Mouse (Mus musculus) T-helper 1 cell (primary cell): ENCODE measurements around the gene Ranbp9.
"Not testable (repeated sequence)": the region's sequence is repeated elsewhere in the genome, so short reads cannot be mapped to it uniquely, and the experiment has no call there.

Experiments used
- in situ Hi-C: fragments of 300-600 bp; cut with MboI, MseI; formaldehyde crosslinking; loops from one replicate; pipeline ENCODE4 v1.15.1; 2025; ENCODE audit warnings: high pct_unique_total_duplicates

Ranbp9 gene

DNA sequence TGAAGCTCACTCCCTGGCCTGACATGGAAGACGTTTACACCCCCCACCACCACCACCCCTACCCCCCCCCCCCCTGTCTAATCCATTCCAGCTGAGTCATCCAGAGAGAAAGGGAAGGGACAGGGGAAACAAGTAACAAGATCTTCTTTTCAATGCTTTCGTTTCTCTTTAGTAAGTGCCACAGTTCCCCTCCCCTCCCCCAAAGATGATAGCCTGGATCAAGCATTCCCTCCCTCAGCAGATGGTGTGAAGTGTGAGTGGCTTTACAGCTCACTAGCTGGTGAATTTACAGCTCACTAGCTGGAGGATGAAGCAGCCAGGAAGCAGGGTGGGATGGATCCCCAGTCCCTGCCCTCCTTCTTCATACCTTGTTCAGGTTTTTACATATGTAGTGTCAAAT is 15.6 kb upstream of the Ranbp9 start:
- in situ Hi-C loops, result no loop called here

DNA sequence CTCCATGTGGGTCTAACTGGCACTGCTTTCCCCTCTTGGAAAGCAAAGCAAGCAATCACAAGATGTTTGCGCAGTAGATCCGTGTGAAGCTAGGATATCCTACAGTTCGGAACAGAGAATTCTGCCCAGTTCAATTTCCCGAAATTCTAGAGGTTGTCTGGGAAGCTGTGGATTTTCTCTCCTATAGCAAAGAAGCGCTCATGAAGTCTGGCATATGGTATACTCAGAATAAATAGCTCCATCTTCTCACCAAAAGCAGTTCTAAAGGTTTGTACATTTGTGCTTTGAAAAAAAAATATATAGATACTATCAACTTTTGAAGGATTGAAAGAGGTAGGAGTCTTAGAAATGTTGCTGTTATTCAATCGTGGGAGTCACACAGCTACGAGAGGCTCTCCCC is 14.6 kb upstream of the Ranbp9 start:
- in situ Hi-C loops, result no loop called here

DNA sequence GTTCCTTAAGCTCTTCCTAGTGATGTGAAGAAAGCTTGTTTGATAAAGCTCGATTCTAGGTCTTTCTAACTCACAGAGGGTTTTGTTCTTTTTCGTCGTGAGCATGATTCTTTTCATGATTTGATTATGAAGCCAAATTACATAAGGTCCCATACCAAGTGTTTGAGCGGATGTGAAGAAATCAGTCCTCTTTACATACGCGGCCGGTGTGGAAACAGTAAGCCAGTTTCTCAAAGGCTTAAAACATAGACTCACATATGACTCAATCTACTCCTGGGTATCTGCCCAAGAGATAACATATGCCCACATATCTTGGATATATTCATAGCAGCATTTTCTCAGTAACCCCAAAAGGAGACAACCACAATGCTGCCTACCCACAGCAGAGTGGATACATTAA is 12.6 kb upstream of the Ranbp9 start:
- in situ Hi-C loops, result no loop called here

DNA sequence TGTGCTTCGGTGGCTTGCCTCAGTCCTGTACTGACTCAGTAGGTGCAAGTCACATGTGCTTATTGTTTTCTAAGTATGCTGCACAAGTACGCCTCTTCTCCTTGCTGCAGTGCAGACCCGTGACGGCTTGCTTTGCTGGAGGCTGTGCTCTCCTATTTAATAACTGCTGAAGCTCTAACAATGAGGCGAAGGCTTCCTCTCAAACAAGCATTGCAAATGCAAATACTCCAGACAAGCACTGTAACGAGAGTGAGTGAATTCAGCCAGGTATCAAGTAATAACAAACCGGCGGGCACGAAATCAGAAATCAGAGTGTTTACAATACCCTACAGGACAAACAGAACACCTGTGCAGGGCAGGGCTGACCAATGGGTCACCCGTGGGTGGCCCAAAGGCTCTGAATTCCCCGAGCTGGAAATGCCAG is 12.0 kb upstream of the Ranbp9 start:
- in situ Hi-C loops, result no loop called here

DNA sequence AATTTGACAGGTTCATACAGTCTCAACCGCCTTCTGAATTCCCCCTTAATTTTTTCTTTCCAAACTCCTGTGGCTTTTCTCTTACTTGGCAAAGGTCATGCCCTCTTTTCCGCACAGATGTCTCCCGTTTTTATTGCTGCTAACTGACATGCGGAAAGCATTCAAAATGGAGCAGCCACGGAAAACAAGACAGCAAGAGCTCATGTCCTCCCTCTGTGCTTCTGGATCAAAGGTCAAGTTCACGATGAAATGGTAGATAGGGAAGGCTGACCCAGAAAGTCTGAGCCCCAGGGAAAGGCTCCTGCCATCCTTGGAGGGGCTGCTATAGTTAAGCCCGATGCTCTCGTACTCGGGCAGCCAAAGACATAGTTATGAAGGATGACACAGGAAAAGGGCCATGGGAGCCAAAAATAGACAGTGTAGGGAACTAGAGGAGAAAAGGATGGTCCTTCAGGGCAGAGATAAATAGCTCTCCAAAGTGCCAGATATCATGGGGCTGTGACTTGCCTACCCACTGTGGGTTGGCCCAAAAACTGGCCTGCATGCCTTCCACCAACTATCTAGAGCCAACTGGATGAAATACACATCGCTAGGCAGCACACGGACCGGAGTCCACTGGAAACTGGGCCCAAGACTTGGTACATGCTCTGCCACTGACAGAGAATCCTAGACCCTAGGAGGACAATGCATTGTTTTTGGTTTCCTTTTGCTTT is 5.6 kb upstream of the Ranbp9 start:
- in situ Hi-C loops, result no loop called here

DNA sequence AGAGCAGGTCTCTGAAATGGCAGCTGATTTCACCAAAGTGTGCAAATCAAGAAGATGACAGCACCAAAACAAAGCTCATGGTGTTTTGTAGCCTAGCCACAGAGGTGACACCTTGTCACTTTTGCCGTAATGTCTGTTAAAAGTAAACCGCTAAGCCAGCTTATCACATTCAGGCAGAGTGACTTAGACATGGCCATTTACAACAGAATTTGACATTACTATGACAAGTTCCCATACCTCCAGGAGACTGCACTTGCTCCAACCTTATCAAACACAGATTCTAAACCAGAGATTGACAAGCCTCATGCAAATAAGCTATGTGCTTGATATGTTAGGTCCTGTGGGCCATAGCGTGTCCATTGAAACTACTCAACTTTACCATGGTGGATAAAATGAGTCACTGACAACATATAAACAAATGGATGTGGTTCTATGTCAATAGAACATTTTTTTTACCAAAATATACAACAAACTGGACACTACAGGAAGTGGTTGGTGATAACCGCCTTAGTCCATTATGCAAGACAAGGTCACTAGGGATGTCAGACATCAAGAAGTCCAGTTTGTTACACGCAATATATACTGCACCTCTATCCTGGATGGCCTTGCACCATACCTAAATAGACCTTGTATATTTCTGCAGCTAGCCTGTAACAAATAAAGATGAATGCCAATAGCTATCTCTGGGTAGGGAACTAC is 4.3 kb upstream of the Ranbp9 start:
- in situ Hi-C loops, result no loop called here

DNA sequence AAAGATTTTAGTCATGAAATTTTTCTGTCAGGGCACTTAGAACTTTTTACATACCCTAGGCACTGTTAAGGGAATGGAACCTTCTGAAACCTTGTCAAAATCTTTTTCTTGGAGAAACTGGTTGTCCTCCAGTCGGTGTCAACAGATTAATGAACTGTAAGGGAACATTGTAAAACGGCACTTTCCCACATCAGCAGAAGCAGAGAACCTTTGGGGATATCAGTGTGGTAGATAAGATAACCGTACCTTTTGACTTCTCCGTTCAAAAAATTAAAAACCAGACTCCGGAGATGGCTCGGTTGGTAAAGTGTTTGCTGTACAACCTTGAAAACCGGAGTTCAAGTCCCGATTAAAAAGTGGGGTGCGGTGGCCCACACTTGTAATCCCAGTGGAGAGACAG is 1.7 kb upstream of the Ranbp9 start:
- in situ Hi-C loops, result no loop called here

DNA sequence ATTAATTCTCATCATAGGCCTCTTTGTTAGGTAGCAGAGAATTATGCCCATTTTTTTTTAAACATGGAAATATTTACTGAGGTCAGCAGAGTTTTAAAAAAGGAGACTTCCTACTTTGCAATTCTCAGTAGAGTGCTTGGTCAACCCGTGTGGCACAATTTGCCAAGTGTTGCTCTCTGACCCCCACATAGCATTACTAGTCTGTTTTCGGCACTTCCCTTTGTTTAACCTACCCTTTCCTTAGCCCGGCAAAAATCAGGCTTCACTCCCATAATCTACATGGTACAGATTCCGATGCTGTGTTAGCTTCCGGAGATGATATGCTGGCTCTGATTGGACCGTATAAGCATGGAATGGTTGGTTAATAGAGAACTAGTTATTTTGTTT is 770 bp upstream of the Ranbp9 start:
- in situ Hi-C loops, result no loop called here

DNA sequence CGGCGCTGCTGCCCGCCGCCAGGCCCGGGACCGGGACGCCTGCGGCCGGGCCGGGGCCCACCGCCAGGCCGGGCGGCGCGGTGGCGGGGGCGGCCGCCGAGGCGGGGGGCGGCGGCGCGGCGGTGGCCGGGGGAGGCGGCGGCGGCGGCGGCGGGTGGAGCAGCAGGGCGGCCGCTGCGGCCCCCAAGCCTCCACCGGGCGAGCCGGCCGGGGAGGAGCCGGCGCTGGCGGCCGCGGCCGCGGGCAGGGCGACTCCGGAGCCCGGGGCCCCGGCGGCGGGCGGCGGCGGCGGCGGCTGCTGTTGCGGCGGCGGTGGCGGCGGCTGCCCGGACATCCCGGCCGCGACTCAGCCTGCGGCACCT is 506 bp downstream of the Ranbp9 start:
- in situ Hi-C loops, result no loop called here

DNA sequence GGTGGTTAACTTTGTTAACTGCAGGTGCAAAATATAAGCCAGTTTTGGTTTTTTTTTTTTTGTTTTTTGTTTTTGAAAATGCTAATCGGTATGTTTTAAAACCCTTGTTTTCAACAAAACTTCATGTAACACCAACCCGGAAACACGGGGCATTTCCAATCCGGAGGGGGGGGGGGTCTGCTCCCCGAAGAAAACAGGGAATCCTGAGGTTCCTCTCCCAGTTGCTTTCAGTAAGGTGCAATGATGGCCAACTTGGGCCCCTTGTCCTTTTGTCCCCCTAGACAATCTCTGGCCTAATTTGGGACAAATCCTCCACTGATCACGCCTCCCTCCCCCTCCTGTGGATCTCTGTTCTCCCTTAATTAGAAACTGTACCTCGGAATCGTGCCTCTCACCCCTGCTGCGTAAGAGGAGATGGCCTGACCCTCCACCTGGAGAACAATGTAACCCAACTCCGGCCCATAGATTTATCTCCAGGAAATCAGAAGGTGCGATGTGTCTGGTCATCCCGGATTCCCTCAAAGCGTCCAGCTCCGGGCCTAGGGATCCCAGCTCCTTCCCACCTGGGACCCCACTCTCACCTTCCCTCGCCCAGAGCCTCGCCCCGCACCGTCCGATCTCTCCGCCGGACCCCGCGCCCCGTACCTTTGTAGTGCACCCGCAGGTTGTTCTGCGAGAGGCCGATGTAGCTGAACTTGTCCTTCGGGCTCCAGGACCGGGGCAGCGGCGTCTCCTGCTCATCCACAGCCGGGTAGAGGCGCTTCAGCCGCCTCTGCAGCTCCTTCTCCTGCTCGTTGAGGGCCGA is 1.1 kb downstream of the Ranbp9 start:
- in situ Hi-C loops, result no loop called here

DNA sequence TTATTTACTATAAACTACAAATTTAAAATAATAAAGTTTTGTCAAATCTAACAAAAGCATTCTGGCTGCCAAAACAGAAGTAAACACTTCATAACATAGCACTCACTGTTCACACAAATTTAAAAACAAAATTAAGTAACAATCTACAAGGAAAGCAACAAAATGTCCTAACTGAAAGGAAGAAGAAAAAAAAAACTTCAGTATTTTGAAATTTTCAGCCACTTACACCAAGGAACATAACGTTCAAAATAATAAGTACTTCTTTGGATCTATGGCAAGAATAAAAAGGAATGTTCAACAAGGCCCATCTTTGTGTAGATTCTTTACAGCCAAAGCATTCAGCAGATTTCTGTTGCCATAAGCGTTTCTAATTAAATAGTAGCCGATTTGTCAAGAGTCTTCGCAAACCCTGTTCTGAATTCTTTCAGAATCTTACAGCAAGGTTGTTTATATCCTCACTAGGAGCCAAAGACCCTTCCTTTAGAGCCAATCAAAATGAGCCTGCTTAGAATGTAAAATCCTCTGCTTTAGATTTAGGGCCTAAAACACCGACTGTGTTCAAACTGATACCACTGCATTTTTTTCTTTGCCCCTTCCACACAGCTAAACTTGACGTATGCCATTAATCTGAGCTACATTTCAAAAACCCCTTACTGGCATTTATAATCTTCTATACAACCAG is 1.9 kb downstream of the Ranbp9 start:
- in situ Hi-C loops, result no loop called here

DNA sequence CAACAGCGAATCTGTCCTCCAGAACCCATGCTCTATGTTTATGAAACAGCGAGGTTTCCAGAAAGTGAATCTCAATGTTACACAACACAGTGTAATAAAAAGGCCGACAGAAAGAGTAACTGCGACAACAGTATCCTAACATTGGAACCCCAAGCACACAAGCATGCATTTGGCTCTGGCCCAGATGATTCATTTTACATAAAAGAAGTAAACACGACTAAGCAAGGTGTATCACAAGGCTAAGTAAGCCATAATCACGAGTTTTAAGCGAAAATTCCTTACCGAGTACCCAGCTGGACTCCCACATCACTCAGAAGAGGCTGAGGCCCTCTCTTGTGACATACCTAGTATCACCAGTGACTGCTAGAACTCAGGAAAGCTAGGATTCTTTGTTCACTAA is 2.5 kb downstream of the Ranbp9 start:
- in situ Hi-C loops, result no loop called here

DNA sequence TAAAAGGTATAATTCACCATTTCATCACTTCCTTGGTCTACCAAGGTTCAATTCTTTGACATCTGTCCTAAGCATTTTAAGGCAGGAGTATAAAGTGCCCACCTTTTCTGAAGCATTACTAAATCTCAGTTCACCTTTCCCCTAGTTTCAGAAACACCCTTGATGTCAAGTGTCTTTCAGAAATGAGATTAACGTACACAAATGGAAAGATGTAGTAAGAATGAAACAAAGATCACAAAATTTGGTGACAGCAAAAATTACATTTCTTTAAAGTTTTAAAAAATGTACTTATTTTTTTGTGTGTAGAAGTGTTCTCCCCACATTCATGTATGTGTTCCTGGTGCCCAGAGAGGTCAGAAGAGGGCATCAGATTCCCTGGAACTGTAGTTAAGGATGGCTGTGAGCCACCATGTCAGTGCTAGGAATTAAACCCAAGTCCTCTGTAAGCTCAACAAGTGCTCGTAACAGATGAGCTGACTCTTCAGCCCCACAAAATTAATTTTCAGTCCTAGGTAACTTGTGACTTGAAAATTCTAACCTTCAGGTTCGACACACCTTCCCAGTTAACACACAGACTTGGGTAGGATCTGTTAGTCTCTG is 3.9 kb downstream of the Ranbp9 start:
- in situ Hi-C loops, result no loop called here

DNA sequence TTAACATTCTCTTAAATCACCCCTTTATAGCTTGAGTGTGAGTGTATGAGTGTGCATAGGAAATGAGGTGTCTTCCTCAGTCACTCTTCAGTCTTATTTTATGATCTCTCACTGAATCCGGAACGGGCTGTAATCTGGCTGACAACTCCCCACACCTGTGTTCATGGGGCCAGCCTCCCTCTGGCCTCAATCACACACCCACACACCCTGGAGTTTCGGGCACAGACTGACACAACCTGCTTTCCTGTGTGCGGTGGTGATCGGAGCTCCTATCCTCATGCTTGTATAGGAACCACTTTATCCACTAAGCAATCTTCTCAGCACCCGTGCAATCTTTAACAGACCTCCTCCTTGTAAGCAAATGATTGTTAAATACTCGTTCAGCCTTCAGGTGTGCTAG is 4.9 kb downstream of the Ranbp9 start:
- in situ Hi-C loops, result no loop called here

DNA sequence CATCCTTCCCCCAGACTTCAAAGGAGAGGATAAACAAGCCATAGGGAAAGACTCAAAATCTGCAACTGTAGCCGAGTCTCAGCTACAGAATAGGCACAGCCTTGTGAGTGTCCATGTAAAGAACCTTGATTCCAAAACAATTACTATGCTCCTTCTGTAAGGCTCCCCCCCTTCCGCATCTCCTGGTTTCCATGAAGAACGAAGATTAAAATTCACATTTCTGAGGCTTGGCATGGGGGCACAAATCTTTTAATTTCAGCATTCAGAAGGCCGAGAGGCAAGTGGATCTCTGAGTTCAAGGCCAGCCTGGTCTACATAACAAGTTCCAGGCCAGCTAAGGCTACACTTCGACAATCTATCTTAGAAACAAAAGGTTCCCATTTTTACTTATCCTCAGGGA is 6.4 kb downstream of the Ranbp9 start:
- in situ Hi-C loops, result no loop called here

DNA sequence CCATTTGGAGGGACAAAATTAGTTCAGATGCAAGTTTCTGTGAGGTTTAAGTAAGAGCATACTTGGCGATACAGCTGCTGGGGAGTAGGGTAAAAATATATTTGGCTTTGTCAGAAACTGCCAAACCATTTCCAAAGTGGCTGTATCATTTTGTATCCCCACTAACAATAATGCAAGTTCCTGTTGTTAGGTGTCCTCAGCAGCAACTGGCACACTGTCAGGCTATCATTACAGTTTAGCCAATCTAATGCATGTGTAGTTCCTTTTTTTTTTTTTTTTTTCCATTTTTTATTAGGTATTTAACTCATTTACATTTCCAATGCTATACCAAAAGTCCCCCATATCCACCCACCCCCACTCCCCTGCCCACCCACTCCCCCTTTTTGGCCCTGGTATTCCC is 9.2 kb downstream of the Ranbp9 start:
- in situ Hi-C loops, result not testable (repeated sequence)

DNA sequence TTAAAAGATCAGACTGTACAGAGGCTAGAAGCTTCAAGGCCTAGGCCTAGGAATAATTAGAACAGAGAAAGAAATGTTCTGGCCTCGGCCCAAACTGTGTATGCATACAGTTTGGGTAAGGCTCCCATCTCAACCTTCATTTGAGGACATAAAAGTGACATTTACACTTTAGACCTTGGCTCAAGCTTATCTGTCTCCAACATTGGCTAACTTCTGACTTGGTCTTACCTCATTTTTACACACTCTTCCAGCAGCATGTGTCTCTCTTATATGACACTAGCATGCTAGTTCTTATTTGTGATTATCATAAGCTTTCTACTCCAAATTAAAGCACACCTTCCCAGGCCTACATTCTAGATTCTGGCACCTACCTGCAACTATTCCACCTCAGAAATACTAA is 11.5 kb downstream of the Ranbp9 start:
- in situ Hi-C loops, result no loop called here

DNA sequence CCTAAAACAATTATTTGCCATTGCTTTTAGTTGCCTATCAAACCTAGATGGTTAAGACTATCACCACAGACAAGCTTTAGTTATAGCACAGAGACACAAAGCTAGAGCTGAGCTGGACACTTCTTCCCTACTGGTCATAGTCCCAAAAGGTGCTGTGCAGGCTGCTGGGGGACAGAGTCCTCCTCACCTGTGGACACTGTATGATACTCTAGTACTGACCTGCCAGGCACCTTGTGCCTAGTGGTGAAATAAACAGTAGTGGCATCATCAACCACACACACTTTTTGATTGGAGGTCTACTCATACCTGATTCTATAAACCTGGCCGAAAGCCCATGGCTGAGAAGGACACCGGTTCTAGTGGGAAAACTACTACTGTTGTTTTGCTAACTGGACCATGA is 16.5 kb downstream of the Ranbp9 start:
- in situ Hi-C loops, result no loop called here

DNA sequence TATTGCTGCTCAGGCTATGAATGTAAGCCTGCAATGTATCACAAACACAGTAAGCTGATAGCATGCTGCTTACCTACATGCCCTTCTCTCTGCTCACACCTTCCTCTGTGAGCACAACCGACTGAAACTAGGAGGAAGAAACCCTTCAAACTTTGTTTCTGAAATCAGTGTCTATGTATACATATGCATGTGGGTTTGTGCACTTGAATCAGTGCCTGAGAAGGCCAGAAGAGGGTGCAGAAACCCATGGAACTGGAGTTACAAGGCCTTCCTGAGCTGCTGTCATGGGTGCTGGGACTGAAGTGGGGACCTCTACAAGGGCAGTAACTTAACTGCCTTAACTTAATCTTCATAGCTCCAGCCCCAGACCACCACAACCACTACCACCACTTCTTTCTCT is 23.9 kb downstream of the Ranbp9 start:
- in situ Hi-C loops, result no loop called here

DNA sequence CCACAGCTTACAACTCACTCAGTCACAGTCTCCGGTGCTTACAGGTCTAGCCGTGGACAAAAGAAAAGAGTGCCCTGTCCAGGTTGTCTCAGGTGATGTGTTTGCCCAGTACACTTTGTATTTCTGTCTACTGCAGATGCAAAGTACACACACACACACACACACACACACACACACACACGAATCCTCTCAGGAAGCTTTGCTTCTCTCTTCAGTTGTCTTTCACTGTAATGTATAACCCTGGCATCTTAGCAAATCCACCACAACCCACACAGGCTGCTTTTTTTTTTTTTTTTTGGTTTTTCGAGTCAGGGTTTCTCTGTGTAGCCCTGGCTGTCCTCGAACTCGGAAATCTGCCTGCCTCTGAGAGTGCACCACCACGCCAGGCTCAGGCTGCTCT is 26.7 kb downstream of the Ranbp9 start:
- in situ Hi-C loops, result no loop called here

DNA sequence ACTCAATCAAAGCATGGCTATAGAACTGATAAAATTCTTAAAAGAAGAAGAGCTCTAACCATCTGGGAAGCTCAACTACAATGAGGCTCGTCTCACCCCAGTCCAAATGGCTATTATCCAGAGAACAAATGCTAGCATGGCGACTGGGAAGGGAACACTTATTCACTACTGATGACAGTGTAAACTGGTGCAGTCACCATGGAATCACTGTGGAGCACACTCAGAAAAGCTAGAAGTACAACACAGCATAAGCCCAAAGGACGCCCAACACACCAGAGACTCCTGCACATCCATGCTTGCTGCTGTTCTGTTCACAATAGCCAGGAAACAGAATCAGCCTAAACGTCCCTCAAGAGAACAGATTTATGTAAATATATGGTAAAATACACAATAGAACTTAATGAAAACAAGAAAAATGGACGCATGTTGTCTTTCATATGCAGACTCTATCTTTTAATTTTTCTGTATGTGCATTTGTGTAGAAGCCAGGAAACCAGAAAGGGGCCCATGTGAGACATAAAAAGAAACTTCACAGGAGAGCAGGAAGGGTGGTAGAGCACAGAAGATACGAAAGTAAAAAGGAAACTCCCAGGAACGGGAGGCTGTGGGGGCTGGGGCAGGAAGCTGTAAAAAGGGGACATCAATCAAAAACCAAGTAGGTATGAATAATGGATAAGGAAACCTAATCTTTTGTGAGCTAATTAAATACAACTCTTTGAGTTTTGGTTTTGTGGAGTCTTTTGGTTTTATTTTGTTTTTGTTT is 28.1 kb downstream of the Ranbp9 start:
- in situ Hi-C loops, result no loop called here
